Mouse (Mus musculus) testis, adult 2 months (tissue): Measurements from ENCODE around the gene Reln.

Source experiments
- CTCF ChIP-seq: fragments of 200-500 bp; IDR thresholded peaks from 2 replicates; pipeline ENCODE4 v1.5.1; 2012; ENCODE audit warnings: low read depth, mild to moderate bottlenecking, inconsistent platforms, low read length, moderate library complexity; ENCODE audit not compliant: control insufficient read depth, insufficient read depth, insufficient replicate concordance
- POLR2A ChIP-seq: fragments of 200-500 bp; IDR thresholded peaks from 2 replicates; pipeline ENCODE4 v1.6.1; 2012; ENCODE audit warnings: low read depth, mild to moderate bottlenecking, inconsistent platforms, low read length, moderate library complexity; ENCODE audit not compliant: control insufficient read depth

GRCm38 (mm10) chr5:22003858-22004257, 340.6 kb downstream of the Reln start:
- TF ChIP-seq POLR2A (no peak), CTCF (no peak)
